Mouse (Mus musculus): Measurements from ENCODE around the gene Tmem89. TPM values are rescaled to one million over a fixed set of nuclear protein-coding genes. Genes with fewer than 3 reads are reported as not detected.

Tmem89 gene
- not detected for polyA plus RNA-seq (2014; fragmentation: Illumina TruSeq; extraction: RNeasy Lipid Tissue Mini Kit (QIAGEN cat#74804))

DNA sequence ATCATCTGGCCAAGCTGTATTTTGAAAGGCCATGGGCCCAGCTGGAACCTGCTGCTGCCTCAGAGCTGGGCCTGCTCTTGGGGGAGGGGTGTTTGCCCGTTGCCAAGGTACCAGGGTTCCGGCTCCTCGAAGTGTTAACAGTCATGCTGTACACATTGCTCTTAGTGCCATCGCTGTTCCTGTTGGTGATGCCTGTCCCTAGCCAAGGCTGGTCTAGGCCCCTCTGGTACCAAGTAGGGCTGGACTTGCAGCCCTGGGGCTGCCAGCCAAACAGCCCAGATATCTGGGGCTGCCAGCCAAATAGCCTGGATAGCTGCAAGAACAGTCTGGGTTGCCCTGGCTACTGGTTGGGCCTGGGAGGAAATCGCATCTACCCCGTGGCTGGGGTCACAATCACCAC is at the start of gene Tmem89:
TSS of gene Tmem89 (plus strand) at position 129 of the 400 bp plus-strand sequence.

DNA sequence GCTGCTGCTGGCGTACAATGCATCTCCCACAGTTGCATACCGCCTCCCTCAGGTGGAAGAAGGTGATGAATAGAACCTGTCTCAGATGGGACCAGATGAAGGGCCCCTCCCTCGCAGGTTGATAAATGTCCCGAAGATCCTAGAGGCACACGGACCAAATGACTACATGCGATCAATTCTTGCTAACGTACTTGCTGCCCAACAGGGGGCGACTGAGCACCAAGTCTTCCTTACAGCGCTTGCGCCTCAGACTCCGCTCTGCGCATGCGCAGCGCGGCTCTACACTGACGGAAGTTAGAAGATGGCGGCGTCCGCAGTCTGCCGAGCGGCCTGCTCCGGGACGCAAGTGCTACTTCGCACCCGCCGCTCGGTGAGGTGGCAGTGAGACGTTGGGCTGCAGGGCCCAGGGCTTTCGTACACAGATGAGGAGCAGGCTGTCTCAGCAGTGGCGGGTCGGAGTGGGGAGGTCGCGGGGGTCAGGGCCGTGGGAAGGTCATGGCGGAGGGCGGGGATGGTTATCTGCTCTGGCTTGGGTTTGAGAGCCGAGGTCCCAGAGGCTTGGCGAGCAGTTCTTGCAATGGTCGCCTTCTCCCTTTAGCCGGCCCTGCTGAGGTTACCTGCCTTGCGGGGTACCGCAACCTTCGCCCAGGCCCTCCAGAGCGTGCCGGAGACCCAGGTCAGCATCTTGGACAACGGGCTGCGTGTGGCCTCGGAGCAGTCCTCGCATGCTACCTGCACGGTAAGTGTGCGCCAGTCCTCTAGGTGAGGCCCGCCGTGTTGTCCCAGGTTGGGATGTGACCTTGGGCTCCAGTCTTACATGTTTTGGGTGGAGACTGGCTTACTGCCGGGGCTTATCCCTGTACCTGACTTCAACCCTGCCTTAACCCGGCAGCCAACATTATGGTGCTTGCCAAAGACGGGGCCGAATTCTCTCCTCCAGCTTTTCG is 22.3 kb downstream of the Tmem89 start, which contains the start of gene Uqcrc1:
TSS of gene Uqcrc1 (plus strand) at position 216 of the 947 bp plus-strand sequence.

DNA sequence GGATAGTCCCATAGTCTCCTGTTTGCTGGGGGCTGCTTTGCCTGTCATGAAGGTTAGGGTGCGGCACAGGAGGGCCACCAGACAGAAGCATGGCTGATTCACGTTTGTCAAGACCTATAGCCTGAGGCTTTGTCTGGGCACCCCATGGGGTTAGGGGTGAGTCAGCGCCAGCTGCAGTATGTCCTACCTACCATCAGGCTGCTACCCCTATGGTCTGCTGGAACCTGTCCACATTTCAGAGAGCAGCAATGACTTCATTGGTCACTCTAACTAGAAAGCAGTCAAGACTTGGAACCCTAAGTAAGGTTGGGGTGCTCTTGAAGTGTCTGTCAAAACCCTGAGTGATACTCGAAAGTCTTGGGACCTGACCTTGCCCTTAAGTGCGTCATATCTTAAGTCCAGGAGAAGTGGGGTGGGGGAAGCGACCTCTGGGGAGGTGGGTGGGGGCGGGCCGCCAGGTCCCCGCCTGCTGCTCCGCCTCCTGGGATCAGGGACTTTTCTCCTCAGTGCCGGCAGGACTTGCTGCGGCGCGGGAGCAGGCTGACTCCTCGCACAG is 38.7 kb downstream of the Tmem89 start, which contains the start of gene Col7a1:
TSS of gene Col7a1 (plus strand) at position 506 of the 556 bp plus-strand sequence.

Other genes with a start within 250 kb of the Tmem89 start
- 121 TPM for gene Prkar2a, start 225.3 kb upstream of the Tmem89 start, polyA plus RNA-seq (2014; fragmentation: Illumina TruSeq; extraction: RNeasy Lipid Tissue Mini Kit (QIAGEN cat#74804))
- 184 TPM for gene Ip6k2, start 130.8 kb upstream of the Tmem89 start, polyA plus RNA-seq (2014; fragmentation: Illumina TruSeq; extraction: RNeasy Lipid Tissue Mini Kit (QIAGEN cat#74804))
- gene Nckipsd, start 106.3 kb upstream of the Tmem89 start, polyA plus RNA-seq (2014; fragmentation: Illumina TruSeq; extraction: RNeasy Lipid Tissue Mini Kit (QIAGEN cat#74804)), result 0.26 TPM
- gene Celsr3, start 88.3 kb upstream of the Tmem89 start, polyA plus RNA-seq (2014; fragmentation: Illumina TruSeq; extraction: RNeasy Lipid Tissue Mini Kit (QIAGEN cat#74804)), result not detected
- gene Slc26a6, start 61.3 kb upstream of the Tmem89 start, polyA plus RNA-seq (2014; fragmentation: Illumina TruSeq; extraction: RNeasy Lipid Tissue Mini Kit (QIAGEN cat#74804)), result 0.46 TPM
- 22.6 TPM for gene Uqcrc1, start 22.0 kb downstream of the Tmem89 start, polyA plus RNA-seq (2014; fragmentation: Illumina TruSeq; extraction: RNeasy Lipid Tissue Mini Kit (QIAGEN cat#74804))
- not detected for gene Col7a1, start 39.0 kb downstream of the Tmem89 start, polyA plus RNA-seq (2014; fragmentation: Illumina TruSeq; extraction: RNeasy Lipid Tissue Mini Kit (QIAGEN cat#74804))
- not detected for gene Ucn2, start 71.4 kb downstream of the Tmem89 start, polyA plus RNA-seq (2014; fragmentation: Illumina TruSeq; extraction: RNeasy Lipid Tissue Mini Kit (QIAGEN cat#74804))
- 0.74 TPM for gene Pfkfb4, start 77.2 kb downstream of the Tmem89 start, polyA plus RNA-seq (2014; fragmentation: Illumina TruSeq; extraction: RNeasy Lipid Tissue Mini Kit (QIAGEN cat#74804))
- 23.1 TPM for gene Shisa5, start 123.9 kb downstream of the Tmem89 start, polyA plus RNA-seq (2014; fragmentation: Illumina TruSeq; extraction: RNeasy Lipid Tissue Mini Kit (QIAGEN cat#74804))
- not detected for gene Trex1, start 145.1 kb downstream of the Tmem89 start, polyA plus RNA-seq (2014; fragmentation: Illumina TruSeq; extraction: RNeasy Lipid Tissue Mini Kit (QIAGEN cat#74804))
- gene Atrip, start 159.5 kb downstream of the Tmem89 start, polyA plus RNA-seq (2014; fragmentation: Illumina TruSeq; extraction: RNeasy Lipid Tissue Mini Kit (QIAGEN cat#74804)), result 11.9 TPM
- not detected for gene Ccdc51, start 167.9 kb downstream of the Tmem89 start, polyA plus RNA-seq (2014; fragmentation: Illumina TruSeq; extraction: RNeasy Lipid Tissue Mini Kit (QIAGEN cat#74804))
- 524 TPM for gene Tma7, start 168.0 kb downstream of the Tmem89 start, polyA plus RNA-seq (2014; fragmentation: Illumina TruSeq; extraction: RNeasy Lipid Tissue Mini Kit (QIAGEN cat#74804))
- 1.7 TPM for gene Plxnb1, start 180.8 kb downstream of the Tmem89 start, polyA plus RNA-seq (2014; fragmentation: Illumina TruSeq; extraction: RNeasy Lipid Tissue Mini Kit (QIAGEN cat#74804))
- gene Fbxw21, start 247.4 kb downstream of the Tmem89 start, polyA plus RNA-seq (2014; fragmentation: Illumina TruSeq; extraction: RNeasy Lipid Tissue Mini Kit (QIAGEN cat#74804)), result 48.7 TPM

All from ovary, adult 10 weeks (tissue).